Mouse (Mus musculus) megakaryocyte, adult 5-6 weeks (primary cell): ENCODE data around the gene Wdr5b. TPM values are rescaled to one million over a fixed set of nuclear protein-coding genes. Genes with fewer than 3 reads are reported as not detected.
A peak's percentile ranks its signal among the peaks of the same experiment; 100 is the strongest.

Source experiments
- ATAC-seq: 2 replicates; pipeline ENCODE4 v1.8.0; 2016; ENCODE audit warnings: mild to moderate bottlenecking, inconsistent platforms; ENCODE audit not compliant: poor library complexity, severe bottlenecking
- total RNA-seq, 2 experiments: library from RNA; stranded (forward) in 1 of 2; stranded (reverse) in 1 of 2; fragments of 153-499, 151-499 nt in 1 of 2; fragments of 221-1000, 200-1000 nt in 1 of 2; gene quantifications; 2 replicates each; pipeline versions ENCODE4 v1.2.3 to v1.2.4; 2015 to 2017

Gene Wdr5b
- total RNA-seq, 2 experiments from 2014 or later = 6.9 to 12.0 TPM

GRCm38 (mm10) chr16:36069819-36070575 is 29.0 kb downstream of the Wdr5b start:
- ATAC-seq = no peak

DNA sequence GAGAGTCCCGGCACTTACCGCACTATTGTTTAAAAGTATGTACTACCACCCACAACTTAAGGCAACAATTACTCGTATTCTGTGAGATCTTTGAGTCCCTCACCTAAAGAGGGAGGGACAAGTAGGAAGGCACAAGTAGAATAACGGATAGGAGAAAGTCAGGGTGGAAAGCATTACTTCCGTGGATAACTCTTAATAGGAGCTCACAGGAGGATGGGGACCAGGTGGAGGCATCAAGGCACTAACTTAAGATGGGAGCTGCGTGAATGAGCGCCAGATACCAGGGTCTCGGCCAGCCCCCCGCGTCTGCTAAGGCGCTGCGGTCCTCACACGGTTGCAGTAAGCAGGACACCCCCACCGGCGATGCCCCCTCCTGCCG is 30.1 kb downstream of the Wdr5b start:
- ATAC-seq = no peak

DNA sequence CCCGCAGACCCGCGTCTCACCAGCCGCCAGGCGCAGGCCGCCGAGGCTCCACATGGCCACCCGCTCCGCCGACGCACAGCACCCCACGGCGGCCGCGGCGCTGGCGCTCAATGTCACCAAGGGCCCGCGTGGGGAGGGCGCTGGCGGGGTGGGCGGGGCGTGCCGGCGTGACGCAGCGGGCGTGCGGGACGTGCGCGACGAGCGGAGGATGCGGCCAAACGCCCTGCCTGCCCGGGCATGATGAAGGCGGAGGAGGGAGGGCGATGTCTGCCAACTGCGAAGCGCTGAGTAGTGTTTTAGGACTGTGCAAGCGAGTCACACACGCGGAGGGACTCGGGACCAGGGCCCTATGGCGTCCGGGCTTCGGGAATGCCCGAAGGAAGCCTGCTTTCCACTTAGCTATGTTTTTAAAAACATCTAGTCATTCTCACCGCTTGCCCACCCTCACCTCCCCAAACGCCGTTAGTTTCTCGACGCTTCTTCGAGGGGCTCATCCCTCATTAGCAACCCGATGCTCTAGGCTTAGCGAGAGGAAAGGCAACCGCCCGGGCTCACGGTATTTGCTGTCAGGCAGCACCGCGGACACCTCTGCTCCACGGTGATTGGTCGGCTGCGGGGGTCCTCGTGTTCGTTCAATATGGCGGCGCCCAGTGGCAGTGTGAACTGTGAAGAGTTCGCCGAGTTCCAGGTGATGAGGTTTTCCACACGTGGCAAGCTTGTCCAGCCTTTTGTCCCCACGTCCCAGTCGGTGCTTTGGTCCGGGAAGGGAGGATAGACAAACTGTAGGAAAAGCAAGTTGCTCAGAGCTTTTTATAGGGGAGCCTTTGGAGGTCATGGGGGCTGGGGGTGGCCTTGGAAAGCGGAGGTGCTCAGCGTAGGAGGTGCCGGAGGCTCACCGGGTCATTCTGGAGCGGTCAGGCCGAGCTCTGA is 30.7 kb downstream of the Wdr5b start, which contains the start of the genes Fam162a and Ccdc58:
Fam162a (minus strand) TSS at position 145 of the 930 bp plus-strand sequence.
Ccdc58 (plus strand) TSS at position 236 of the 930 bp plus-strand sequence.
- ATAC-seq = peak; percentile 93

GRCm38 (mm10) chr16:36072410-36073011 is 31.5 kb downstream of the Wdr5b start:
- ATAC-seq = no peak

- no peak for ATAC-seq
Measured at GRCm38 (mm10) chr16:36074772-36075171, 33.8 kb downstream of the Wdr5b start.

GRCm38 (mm10) chr16:36079916-36080315 is 38.9 kb downstream of the Wdr5b start:
- no peak for ATAC-seq

DNA sequence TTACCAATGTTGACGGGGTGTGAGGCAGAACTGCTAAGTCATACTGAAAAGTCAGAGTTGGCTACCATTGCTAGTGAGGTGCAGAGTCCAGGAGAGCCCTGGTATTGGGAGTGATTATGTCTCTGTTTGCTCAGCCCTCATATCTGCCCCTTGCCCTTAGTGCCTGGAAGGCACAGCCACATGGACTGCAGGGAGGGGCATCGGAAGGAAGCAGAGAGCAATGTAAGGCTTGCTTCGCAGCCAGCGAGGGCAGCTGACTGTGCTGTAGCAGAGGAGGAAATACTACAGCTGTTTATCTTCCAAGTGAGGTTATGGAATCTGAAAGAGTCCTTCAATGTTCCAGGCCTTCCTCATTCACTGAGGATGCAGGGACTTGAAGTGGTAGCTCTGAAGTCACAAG is 46.9 kb downstream of the Wdr5b start:
- ATAC-seq = no peak

GRCm38 (mm10) chr16:36089065-36089464 is 48.1 kb downstream of the Wdr5b start:
- no peak for ATAC-seq

DNA sequence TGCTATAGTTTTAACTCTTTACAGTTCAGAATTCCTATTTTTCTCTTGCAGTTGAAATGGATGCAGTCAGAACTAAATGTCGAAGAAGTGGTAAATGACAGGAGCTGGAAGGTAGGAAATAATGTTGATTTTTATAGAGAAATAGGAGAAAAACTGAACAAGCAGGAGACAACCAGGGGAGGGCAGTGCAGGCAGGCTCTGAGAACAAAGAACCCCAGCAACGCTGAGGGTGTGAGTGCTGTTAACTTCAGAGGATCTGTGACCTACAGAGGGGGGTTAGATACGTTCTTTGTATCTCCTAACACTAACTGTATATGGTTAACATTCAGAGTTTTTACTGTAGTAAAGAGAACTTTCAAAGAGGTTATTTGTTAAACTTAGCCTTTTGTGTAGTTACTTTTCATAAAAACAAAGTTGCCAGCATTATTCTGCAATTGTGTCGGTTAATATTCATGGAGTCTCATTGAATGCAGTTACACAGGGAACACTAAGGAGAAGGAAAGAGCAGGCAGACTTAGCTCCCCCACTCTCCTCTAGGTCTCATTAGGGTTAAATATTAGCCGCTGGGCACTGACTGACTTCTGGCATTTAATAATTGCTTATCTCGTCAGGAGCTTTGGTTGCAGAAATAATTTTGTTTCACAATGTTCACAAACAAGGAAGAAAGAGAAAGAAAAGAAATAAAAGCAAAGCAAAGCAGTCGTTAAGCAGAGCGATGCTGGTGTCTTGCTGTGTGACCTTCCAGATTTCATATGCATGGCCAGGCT is 49.0 kb downstream of the Wdr5b start:
- no peak for ATAC-seq

- no peak for ATAC-seq
Measured at GRCm38 (mm10) chr16:36090785-36091509, 50.0 kb downstream of the Wdr5b start.

Other genes starting within 250 kb of the Wdr5b start
- gene Parp14, start 169.6 kb upstream of the Wdr5b start, total RNA-seq (2015) = 35.4 and 36.6 TPM in 2 replicates
- gene Parp14, start 169.6 kb upstream of the Wdr5b start, total RNA-seq (2017) = 41.9 and 42.4 TPM in 2 replicates
- gene Parp9, start 102.7 kb upstream of the Wdr5b start, total RNA-seq (2015) = 25.0 and 26.3 TPM in 2 replicates
- gene Parp9, start 102.7 kb upstream of the Wdr5b start, total RNA-seq (2017) = 48.2 and 63.1 TPM in 2 replicates
- gene Dtx3l, start 102.0 kb upstream of the Wdr5b start, total RNA-seq (2015) = 32.6 and 36.5 TPM in 2 replicates
- gene Dtx3l, start 102.0 kb upstream of the Wdr5b start, total RNA-seq (2017) = 50.0 and 51.3 TPM in 2 replicates
- 36.0 and 39.1 TPM in 2 replicates for gene Kpna1, start 62.4 kb upstream of the Wdr5b start, total RNA-seq (2015)
- 29.4 and 31.9 TPM in 2 replicates for gene Kpna1, start 62.4 kb upstream of the Wdr5b start, total RNA-seq (2017)
- 42.3 and 54.9 TPM in 2 replicates for gene Fam162a, start 30.4 kb downstream of the Wdr5b start, total RNA-seq (2015)
- gene Fam162a, start 30.4 kb downstream of the Wdr5b start, total RNA-seq (2017) = 32.4 and 33.1 TPM in 2 replicates
- gene Ccdc58, start 30.5 kb downstream of the Wdr5b start, total RNA-seq (2015) = 24.1 and 29.0 TPM in 2 replicates
- gene Ccdc58, start 30.5 kb downstream of the Wdr5b start, total RNA-seq (2017) = 26.9 and 31.5 TPM in 2 replicates
- not detected in 2 replicates for gene Csta1, start 90.1 kb downstream of the Wdr5b start, total RNA-seq (2015)
- not detected in 2 replicates for gene Csta1, start 90.1 kb downstream of the Wdr5b start, total RNA-seq (2017)
- 187 and 247 TPM in 2 replicates for gene Stfa2l1, start 115.6 kb downstream of the Wdr5b start, total RNA-seq (2015)
- gene Stfa2l1, start 115.6 kb downstream of the Wdr5b start, total RNA-seq (2017) = 52.8 and 60.3 TPM in 2 replicates
- gene Gm5483, start 143.0 kb downstream of the Wdr5b start, total RNA-seq (2015) = 135 and 136 TPM in 2 replicates
- 136 and 159 TPM in 2 replicates for gene Gm5483, start 143.0 kb downstream of the Wdr5b start, total RNA-seq (2017)
- 1.0 TPM in 1 of 2 replicates, not detected in the other for gene Gm5416, start 169.2 kb downstream of the Wdr5b start, total RNA-seq (2015)
- not detected in 2 replicates for gene Gm5416, start 169.2 kb downstream of the Wdr5b start, total RNA-seq (2017)
- 1.1 TPM in 1 of 2 replicates, not detected in the other for gene 2010005H15Rik, start 180.3 kb downstream of the Wdr5b start, total RNA-seq (2015)
- gene 2010005H15Rik, start 180.3 kb downstream of the Wdr5b start, total RNA-seq (2017) = not detected in 2 replicates
- gene Stfa1, start 235.8 kb downstream of the Wdr5b start, total RNA-seq (2015) = 15.0 and 16.9 TPM in 2 replicates
- gene Stfa1, start 235.8 kb downstream of the Wdr5b start, total RNA-seq (2017) = 6.9 and 10.9 TPM in 2 replicates